Comparison of ENCODE assay signal across 8 mouse cellular contexts in the genomic region with DNA sequence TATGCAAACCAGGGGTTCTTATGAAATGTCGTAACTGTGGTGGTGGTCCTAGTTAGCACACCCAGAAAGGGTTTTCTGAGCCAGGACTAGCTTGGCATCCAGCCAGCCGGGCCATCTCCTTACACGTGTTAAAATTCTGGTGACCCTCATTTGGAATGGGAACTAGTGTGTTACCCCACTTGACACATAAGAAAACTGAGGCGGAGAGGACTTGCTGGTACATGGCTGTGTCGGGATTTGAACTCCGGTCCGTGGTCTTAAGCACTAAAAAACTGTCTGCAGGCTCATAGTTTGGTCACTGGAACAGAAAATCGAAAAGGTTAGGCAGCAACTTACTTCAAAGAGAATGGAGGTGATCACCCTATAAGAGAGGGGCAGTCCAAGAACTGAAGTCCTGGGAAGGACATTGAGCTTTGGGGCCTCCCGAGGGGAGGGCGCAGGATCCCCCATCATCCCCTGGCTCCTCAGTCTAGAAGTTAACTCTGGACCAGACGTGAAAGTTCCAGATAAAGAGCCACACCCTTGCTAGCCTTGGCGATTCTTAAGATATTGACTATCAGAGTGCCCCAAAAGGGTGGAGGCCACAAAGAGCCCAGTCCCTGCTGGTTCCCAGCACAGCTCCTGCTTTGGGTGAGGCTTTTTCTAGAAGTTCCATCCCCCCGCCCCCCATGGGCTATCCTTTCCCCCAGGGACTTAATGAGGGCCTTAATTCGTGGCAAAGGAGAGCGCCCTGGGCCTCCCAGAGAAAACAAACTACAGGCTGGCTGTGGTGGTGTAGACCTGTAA. TPM values are rescaled to one million over a fixed set of nuclear protein-coding genes. Genes with fewer than 3 reads are reported as not detected.
DNase-seq lines count a peak whose midpoint lies in the region; ATAC-seq lines count a peak whose summit lies in the region.

No protein-coding gene starts in this region.

- H3K36me3 ChIP-seq in midbrain, embryonic 13.5 days = no peaks in the 10 kb centered on the region

- DNase-seq in adrenal gland, adult 8-10 months = peak; percentile 32
- no peak for DNase-seq in adrenal gland, postnatal 4 days (ENCODE audit: low spot score in 2 of 2)
- peak; percentile 35 for DNase-seq in thymus, postnatal 4 days
- no peak for DNase-seq in thymus, postnatal 14 days
- peak; percentile 28 to 37 for DNase-seq in gastrocnemius, postnatal 4 days (ENCODE audit: low spot score in 2 of 2)
- DNase-seq in layer of hippocampus, adult 9-11 months = peak; percentile 50
- no peak for DNase-seq in natural killer cell, adult 2 months (ENCODE audit: low spot score in 2 of 2)

- 57% methylated on average over 15 of the region's 15 CpGs for WGBS in midbrain, embryonic 13.5 days

- H3K4me3 ChIP-seq in midbrain, embryonic 13.5 days (replicated peaks) = peak overlapping the region; percentile 63

- H3K9me3 ChIP-seq in midbrain, embryonic 13.5 days = no peaks in the 10 kb centered on the region

- peak overlapping the region; percentile 54; the same call in 1 of the 2 replicates for H3K9ac ChIP-seq in midbrain, embryonic 13.5 days (replicated peaks)

- ATAC-seq in midbrain, embryonic 13.5 days = no peak

- peaks cover 25% of the 10 kb centered on the region for H3K27me3 ChIP-seq in midbrain, embryonic 13.5 days

- H3K4me2 ChIP-seq in midbrain, embryonic 13.5 days (replicated peaks) = peak overlapping the region; percentile 80

- H3K4me1 ChIP-seq in midbrain, embryonic 13.5 days (replicated peaks) = peaks cover 22% of the 10 kb centered on the region

- H3K27ac ChIP-seq in midbrain, embryonic 13.5 days = no peak overlapping the region

RNA-seq across cellular contexts. Expression of a gene that starts 0.8 kb away (rescaled TPM):
- 10 to 100 TPM; 33.7 to 49.5 (median 44.8) TPM for total RNA-seq in adrenal gland, adult 8-10 months (2022)
- 10 to 100 TPM; 58.4 to 62.1 TPM for total RNA-seq in adrenal gland, postnatal 4 days (2021)
- total RNA-seq in gastrocnemius, postnatal 4 days (2021) = 10 to 100 TPM; 29.0 to 36.5 TPM
- 14.8 and 16.1 TPM in 2 replicates for polyA plus RNA-seq in midbrain, embryonic 13.5 days (2015; fragmentation: Nextera tagmentation; extraction: Ambion mirVana)

RNA-seq across cellular contexts. Expression of a gene that starts 1.1 kb away (rescaled TPM):
- total RNA-seq in adrenal gland, adult 8-10 months (2022) = 1 to 10 TPM; 3.0 to 8.0 (median 4.9) TPM
- 1 to 10 TPM; 1.2 to 1.4 TPM for total RNA-seq in adrenal gland, postnatal 4 days (2021)
- under 1 TPM; 0.21 to 0.34 TPM for total RNA-seq in gastrocnemius, postnatal 4 days (2021)
- polyA plus RNA-seq in midbrain, embryonic 13.5 days (2015; fragmentation: Nextera tagmentation; extraction: Ambion mirVana) = 1.1 and 2.2 TPM in 2 replicates

RNA-seq across cellular contexts. Expression of a gene that starts 25.0 kb away (rescaled TPM):
- total RNA-seq in adrenal gland, adult 8-10 months (2022) = 10 to 100 TPM; 12.6 to 19.4 (median 14.8) TPM
- 10 to 100 TPM; 16.7 to 17.3 TPM for total RNA-seq in adrenal gland, postnatal 4 days (2021)
- total RNA-seq in gastrocnemius, postnatal 4 days (2021) = 10 to 100 TPM; 13.0 to 13.6 TPM
- 12.4 and 12.6 TPM in 2 replicates for polyA plus RNA-seq in midbrain, embryonic 13.5 days (2015; fragmentation: Nextera tagmentation; extraction: Ambion mirVana)

RNA-seq across cellular contexts. Expression of a gene that starts 38.1 kb away (rescaled TPM):
- total RNA-seq in adrenal gland, adult 8-10 months (2022) = 10 to 100 TPM; 20.2 to 37.1 (median 23.9) TPM
- 10 to 100 TPM; 18.1 to 18.8 TPM for total RNA-seq in adrenal gland, postnatal 4 days (2021)
- total RNA-seq in gastrocnemius, postnatal 4 days (2021) = 10 to 100 TPM; 15.6 to 16.2 TPM
- 8.2 and 8.5 TPM in 2 replicates for polyA plus RNA-seq in midbrain, embryonic 13.5 days (2015; fragmentation: Nextera tagmentation; extraction: Ambion mirVana)

RNA-seq across cellular contexts. Expression of a gene that starts 50.5 kb away (rescaled TPM):
- 1 to 10 TPM; 2.6 to 4.7 (median 3.3) TPM for total RNA-seq in adrenal gland, adult 8-10 months (2022)
- total RNA-seq in adrenal gland, postnatal 4 days (2021) = 1 to 10 TPM; 7.0 to 8.8 TPM
- total RNA-seq in gastrocnemius, postnatal 4 days (2021) = 10 to 100 TPM; 36.6 to 38.2 TPM
- polyA plus RNA-seq in midbrain, embryonic 13.5 days (2015; fragmentation: Nextera tagmentation; extraction: Ambion mirVana) = 1.2 and 1.6 TPM in 2 replicates

Comparison
In these comparisons a context has a peak if more than half of its experiments do, and no peak if none do; other contexts are left out.
1. DNase-seq: peak in adrenal gland, adult 8-10 months (single experiment), thymus, postnatal 4 days (single experiment), gastrocnemius, postnatal 4 days (2 of 2) and layer of hippocampus, adult 9-11 months (single experiment); none in adrenal gland, postnatal 4 days (0 of 2), thymus, postnatal 14 days (single experiment) and natural killer cell, adult 2 months (0 of 2).